Mouse (Mus musculus): ENCODE data around the gene Tmprss11c. TPM values are rescaled to one million over a fixed set of nuclear protein-coding genes. Genes with fewer than 3 reads are reported as not detected.
"Not testable (repeated sequence)": the region's sequence is repeated elsewhere in the genome, so short reads cannot be mapped to it uniquely, and the experiment has no call there.

Gene Tmprss11c
- total RNA-seq (2021): not detected
- long read RNA-seq, experiment 1: 0 reads
- long read RNA-seq, experiment 2: 0 reads

DNA sequence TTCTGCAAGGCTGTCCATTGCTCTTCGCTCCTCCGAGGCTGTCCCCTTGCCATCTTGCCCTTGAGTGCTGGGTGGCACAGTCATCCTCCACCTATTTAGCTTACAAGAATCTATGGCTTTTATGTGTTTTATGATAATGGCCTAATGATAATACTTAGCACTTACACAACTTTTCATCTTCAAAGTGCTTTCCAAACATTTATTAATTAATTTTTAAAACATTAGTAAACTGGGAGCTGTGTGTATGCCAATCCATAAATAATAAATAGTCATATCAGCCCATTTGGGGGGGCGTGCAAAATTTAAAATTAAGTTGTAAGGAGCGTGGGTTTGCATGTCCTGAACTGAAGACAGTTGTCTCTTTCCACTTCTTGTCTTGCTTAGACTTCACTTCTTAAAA lies at the start of gene Tmprss11c:
Gene Tmprss11c (minus strand): TSS at position 101 of the 400 bp plus-strand sequence.
- DNase-seq: no peak

DNA sequence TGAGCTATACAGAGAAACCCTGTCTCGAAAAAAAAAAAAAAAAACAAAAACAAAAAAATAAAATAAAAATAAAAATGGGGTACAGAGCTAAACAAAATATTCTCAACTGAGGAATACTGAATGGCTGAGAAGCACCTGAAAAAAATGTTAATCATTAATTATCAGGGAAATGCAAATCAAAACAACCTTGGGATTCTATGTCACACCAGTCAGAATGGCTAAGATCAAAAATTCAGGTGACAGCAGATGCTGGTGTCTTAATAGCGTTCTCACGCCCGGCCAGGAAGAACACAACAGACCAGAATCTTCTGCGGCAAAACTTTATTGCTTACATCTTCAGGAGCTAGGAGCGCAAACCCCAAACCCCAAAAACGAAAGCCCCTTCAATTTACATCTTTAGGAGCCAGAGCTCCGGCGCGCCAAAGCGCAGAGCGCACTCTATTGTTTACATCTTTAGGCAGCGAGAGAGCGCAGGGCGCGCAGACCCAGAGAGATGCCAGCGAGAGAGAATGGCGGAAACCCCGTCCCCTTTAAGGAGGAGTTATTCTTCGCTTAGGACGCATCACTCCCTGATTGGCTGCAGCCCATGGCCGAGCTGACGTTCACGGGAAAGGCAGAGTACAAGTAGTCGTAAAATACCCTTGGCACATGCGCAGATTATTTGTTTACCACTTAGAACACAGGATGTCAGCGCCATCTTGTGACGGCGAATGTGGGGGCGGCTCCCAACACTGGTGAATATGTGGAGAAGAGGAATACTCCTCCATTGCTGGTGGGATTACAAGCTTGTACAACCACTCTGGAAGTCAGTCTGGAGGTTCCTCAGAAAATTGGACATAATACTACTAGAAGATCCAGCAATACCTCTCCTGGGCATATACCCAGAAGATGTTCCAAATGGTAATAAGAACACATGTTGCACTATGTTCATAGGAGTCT lies 29.2 kb upstream of the Tmprss11c start:
- DNase-seq: not testable (repeated sequence)

DNA sequence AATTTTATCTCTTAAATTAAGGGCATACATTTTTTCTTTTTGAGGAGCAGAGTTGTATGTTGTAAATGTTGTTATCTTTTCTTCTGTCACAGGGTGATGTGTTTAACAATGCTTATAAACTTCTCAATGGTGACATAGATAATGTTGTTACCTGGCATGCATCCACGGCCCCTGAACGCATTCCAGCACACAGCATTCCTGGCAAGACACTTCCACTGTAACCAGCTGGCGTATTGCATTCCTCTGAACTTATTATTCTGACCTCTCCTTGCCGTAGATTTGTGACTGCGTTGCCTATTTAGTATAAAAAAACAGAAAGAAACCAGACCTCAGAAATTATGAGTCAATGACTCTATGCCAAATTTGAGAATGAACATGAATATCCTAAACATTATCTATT lies 17.0 kb upstream of the Tmprss11c start:
- DNase-seq: no peak

DNA sequence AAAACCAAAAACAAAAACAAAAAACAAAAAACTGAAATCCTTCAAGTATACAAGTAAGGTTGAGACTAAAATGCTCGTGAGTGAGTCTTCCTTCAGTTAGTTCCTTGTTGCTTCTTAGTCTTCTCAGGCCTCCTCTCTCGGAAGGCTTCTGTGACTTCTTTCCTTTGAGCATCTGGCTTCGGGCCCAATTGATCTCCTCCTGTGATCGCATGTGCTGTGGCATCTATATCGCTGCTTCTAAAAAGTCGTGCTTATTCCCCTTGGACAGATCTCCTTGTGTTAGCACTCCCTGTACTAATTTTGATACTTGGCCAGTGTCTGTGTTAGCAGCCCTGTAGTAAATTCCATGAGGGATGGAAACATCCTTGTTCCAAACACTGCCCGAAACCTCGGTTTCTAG lies 14.8 kb upstream of the Tmprss11c start:
- DNase-seq: no peak

DNA sequence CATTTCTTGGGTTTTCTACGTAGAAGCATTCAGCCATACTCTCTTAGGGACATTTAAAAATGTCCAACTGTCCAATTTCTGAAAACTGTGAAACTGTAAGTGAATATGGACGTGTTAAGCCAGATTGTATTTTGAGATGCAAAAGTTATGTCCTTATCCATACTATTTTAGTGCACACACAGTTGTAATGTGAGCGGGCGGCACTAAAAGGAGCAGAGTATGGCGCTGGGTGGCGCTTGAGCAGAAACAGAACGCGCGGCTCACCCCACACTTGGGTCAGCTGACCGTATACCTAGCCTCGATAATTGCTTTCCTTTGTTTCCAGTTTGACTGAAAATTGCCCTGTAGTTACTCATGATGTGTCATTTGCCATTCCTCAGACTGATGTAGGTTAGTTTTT lies 42.5 kb downstream of the Tmprss11c start:
- no peak for DNase-seq

DNA sequence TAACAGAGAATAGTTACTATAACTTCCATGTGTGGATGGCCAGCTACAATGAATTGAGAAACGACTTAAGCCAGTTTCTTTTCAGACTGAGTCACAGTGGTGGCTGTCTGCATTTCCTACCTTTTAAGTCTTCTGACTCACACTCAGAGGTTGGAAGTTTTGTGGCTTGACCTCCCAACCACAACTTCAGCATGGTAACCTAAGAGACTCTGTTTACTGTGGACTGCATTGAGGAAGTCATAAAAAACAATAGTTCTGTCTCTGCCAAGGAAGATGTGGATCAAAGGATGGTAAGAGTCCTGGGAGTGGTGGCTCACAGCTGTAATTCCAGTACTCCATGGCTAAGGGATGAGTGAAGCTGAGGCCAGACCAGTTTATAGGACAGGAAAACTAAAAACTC lies 44.2 kb downstream of the Tmprss11c start:
- no peak for DNase-seq

DNA sequence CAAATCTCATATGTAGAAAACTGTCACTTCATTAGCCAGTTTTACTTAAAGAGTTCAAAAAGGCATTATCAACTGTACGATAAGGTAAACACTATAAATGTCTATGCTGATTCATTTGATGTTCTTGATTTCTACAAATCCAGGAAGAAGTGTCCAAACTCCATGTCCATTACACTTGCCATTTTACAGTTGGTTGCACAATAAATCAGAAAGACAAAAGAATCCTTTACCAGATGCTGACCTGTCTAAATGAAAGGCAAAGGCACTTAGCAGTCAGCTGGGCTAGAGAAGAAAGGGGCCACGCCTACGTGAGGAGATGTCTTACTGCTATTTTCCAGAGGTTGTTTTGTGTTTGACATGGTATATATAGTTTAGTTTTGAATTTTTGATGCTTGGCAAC lies 44.8 kb downstream of the Tmprss11c start:
- no peak for DNase-seq

DNA sequence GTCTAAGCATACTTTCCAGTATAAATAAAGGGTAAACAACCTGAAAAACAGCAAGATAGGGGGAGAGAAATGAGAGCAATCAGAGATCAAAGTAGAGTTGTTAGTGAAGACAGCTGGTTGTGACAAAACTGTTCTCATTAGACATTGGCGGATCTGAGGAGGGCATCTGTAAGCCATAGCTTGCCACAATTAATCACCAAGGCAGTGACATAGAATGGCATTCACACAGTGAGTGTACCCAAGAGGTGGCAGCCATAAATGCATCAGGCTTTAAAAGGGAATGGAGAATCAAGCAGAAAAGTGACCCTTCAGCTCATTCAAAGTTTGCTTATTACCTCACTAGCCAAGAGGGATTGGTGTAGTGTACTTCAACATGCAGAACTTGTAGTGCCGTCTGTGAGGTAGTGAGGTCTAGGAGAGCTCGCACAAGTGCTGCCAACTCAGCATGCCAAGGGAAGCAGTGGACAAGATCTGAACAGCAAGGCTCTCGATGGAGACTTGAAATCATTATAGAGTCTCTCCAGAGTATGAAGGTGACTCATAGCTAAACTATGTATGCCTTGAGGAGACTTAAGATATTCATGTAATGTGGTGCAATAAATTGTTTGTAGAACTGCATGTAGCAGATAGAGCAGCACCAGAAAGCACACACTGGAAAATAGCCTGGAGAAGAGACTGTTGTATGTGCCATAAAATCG lies 61.8 kb downstream of the Tmprss11c start:
- DNase-seq: no peak

DNA sequence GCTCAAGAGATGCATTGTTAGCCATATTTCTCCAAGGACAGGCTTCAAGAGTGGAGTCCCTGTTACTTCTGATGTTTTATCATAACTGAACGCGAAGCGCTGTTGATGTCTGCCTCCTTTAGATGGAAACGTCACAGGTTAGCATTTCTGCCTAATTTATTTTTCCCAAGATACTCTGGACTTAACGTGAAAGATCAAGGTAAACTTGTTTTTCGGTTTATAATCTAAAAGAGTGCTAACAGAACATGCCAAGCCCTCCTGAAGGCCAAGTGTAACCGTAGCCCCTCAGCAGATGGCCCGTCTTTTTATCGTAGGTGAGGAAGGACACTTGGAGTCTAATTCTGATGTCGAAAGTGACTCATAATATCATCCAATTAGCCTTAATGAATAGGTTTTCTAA lies 91.3 kb downstream of the Tmprss11c start, which contains the start of gene Gnrhr:
Gene Gnrhr (minus strand): TSS at position 101 of the 400 bp plus-strand sequence.
- no peak for DNase-seq

DNA sequence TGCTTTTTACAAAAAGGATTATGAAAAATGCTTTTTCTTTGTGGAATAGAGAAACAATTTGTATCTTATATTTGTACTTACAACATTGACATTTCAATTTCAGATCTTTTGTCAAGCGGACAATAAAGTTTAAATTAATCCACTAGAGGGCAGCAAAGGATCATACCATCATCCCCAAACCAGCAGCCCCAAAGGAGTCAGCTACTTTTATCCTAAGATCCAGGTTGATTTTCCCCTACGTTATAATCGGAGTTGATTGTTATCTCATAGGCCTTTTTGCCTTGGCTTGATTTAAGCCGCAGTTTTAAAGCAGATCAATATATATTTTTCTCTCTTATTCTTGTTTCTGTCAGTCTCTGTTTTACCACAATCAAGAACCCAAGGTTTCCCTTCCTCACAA lies 97.8 kb downstream of the Tmprss11c start:
- peak; percentile 10 for DNase-seq

DNA sequence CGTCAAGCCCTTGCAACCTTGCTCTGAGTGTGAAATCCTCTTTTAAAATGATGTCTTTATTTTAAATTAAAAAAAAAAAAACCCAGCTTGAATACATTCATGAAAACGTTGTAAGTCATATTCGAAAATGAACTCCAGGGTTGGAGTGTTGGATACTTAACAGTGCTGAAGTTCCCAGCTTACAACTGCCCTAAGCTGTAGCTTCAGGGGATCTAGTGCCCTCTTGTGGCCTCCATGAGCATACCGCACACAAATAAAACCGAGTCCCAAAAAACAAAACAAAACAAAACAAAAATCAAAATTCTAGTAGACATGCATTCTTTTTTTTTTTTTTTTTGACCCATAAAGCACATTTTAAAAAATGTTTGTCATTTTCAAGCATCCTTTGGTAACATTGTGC lies 98.3 kb downstream of the Tmprss11c start:
- peak; percentile 46 for DNase-seq

DNA sequence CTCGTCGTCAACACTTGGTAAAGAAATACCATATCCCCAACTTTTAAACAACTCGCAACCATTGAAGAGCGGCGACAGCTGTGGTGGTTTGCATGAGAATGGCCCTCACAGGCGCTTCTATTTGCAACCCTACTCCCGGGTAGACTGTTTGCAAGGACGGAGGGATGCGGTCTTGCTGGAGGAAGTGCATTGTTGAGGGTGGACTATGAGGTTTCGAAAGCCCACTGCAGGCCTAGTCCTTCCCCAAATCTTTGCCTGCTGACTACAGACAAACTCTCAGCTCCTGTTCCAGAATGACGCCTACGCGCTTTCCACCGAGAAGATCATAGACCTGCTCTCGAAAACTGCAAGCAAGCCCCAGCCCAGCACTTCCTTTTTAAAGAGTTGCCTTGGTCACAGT lies 98.8 kb downstream of the Tmprss11c start:
- no peak for DNase-seq

DNA sequence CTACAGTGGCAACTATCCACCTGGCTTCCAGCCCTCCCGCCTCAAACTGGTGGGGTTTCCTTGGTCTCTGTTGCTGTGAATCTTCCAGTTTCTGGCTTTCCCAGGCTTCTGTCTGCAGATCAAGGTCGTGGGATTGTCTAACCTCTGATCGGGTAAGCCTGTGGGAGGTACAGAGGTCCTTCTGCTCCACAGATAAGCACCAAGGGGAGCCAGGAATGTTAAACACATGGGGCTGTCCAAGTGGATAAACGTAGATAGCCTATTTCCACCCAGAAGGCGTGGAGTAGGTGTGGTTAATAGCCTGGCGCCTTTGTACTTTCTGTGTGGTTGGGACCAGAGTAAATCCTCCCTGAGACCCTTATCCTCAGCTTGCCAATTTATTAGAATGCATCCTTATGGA lies 101.7 kb downstream of the Tmprss11c start:
- no peak for DNase-seq

Other genes starting within 250 kb of the Tmprss11c start
- gene Cenpc1, start 223.7 kb downstream of the Tmprss11c start, total RNA-seq (2021): 10 to 100 TPM; 13.5 to 18.4 TPM
- 1 to 10 TPM; 1.2 to 1.5 TPM for gene Stap1, start 217.6 kb downstream of the Tmprss11c start, total RNA-seq (2021)
- 10 to 100 TPM; 12.0 to 13.1 TPM for gene Uba6, start 116.5 kb downstream of the Tmprss11c start, total RNA-seq (2021)
- gene Gnrhr, start 91.4 kb downstream of the Tmprss11c start, total RNA-seq (2021): under 1 TPM; 0.12 to 0.30 TPM
- not detected for gene Tmprss11d, start 84.1 kb upstream of the Tmprss11c start, total RNA-seq (2021)
- gene Tmprss11a, start 179.7 kb upstream of the Tmprss11c start, total RNA-seq (2021): not detected
- not detected for gene Tmprss11g, start 229.3 kb upstream of the Tmprss11c start, total RNA-seq (2021)